Mouse (Mus musculus) forebrain, embryonic 11.5 days (tissue): ENCODE results near the gene Zxdc. TPM values are rescaled to one million over a fixed set of nuclear protein-coding genes. Genes with fewer than 3 reads are reported as not detected.

Experiments
- ATAC-seq: fragments of 200-750 bp; cut with Nextera tagmentation; replicated peaks from 2 replicates; pipeline ENCODE4 v1.8.0; 2017; ENCODE audit warnings: moderate TSS enrichment; ENCODE audit not compliant: low FRiP score
- DNase-seq: peaks from one replicate; pipeline ENCODE4 v3.0.0-alpha.2; 2017; ENCODE audit warnings: low spot score
- H3K27ac ChIP-seq: fragments of 300-500 bp; sonication (generic); 2 replicates; pipeline ENCODE4 v1.5.1; 2014; ENCODE audit warnings: low read depth, low read length
- H3K27me3 ChIP-seq: fragments of 300-500 bp; sonication (generic); 2 replicates; pipeline ENCODE4 v1.6.1; 2014; ENCODE audit warnings: mild to moderate bottlenecking, low read length, mixed read lengths; ENCODE audit not compliant: control insufficient read depth, insufficient read depth
- H3K36me3 ChIP-seq: fragments of 300-500 bp; sonication (generic); 2 replicates; pipeline ENCODE4 v1.6.1; 2014; ENCODE audit warnings: mild to moderate bottlenecking, low read length, moderate library complexity, mixed read lengths; ENCODE audit not compliant: control insufficient read depth, insufficient read depth
- H3K4me1 ChIP-seq: fragments of 300-500 bp; sonication (generic); replicated peaks from 2 replicates; pipeline ENCODE4 v1.6.1; 2014; ENCODE audit warnings: low read length, mixed read lengths; ENCODE audit not compliant: control insufficient read depth, insufficient read depth
- H3K4me2 ChIP-seq: fragments of 300-500 bp; sonication (generic); 2 replicates; pipeline ENCODE4 v1.6.1; 2014; ENCODE audit warnings: low read depth, mild to moderate bottlenecking, low read length, moderate library complexity, mixed read lengths; ENCODE audit not compliant: severe bottlenecking
- H3K4me3 ChIP-seq: fragments of 300-500 bp; sonication (generic); 2 replicates; pipeline ENCODE4 v1.5.1; 2014; ENCODE audit warnings: low read depth, low read length
- H3K9ac ChIP-seq: fragments of 300-500 bp; sonication (generic); 2 replicates; pipeline ENCODE4 v1.6.1; 2014; ENCODE audit warnings: low read length
- H3K9me3 ChIP-seq: fragments of 300-500 bp; sonication (generic); 2 replicates; pipeline ENCODE4 v1.6.1; 2016; ENCODE audit warnings: low read length, mixed read lengths; ENCODE audit not compliant: control insufficient read depth
- WGBS: fragments of 180-500 bp; shearing (Covaris S2); extraction: QIAGEN DNeasy Blood & Tissue Kit; methylation state at CpG from one replicate; pipeline ENCODE4 v1.1.7; 2014; 5-methylcytosine and 5-hydroxymethylcytosine counted together
- polyA plus RNA-seq: library from polyadenylated mRNA; unstranded; fragments of >200 nt; fragmentation: Nextera tagmentation; extraction: Ambion mirVana; gene quantifications from 2 replicates; pipeline ENCODE4 v1.2.1, GENCODE M21; 2014

Zxdc gene
- polyA plus RNA-seq, 1 experiment from 2014 or later, result 10.0 TPM

DNA sequence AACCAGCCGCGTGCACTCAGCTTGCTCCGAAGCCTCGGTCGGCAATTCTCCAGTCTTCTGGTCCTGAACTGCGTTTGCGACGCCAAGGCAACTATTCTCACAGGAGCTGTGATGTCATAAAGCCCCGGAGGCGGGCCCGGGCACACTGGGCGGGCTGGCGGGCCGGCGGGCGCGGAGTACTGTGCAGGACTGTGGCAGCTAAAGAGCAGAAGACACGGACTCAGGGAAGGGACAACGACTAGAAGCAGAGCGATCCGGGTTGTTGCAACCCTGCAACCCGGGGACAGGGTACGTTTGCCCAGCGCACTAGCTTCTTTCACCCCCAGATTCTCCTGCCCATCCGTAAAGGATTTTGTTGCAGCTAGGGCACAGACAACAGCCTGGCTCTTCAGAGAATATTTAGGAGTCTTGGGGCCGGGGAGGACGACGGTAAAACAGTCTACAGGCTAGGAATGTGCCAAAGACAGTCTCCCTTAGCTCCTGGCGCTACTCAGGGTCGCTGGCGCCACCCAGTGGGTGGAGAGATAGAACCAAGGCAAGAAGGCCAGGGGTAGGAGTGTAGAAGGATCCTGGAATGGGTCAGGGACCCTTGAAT, 59.2 kb downstream of the Zxdc start, which contains the start of gene Cfap100:
Gene Cfap100 (minus strand): TSS at position 418 of the 595 bp plus-strand sequence.
- Histone ChIP-seq H3K4me3 (peak within 1 kb of the TSS; percentile 33), H3K27me3 (peaks cover 4% of the 10 kb centered on the region; the same call in 1 of the 2 replicates), H3K36me3 (no peaks in the 10 kb centered on the region), H3K27ac (no peak within 1 kb of the TSS), H3K9me3 (no peaks in the 10 kb centered on the region), H3K4me2 (peak within 1 kb of the TSS; percentile 71), H3K9ac (peak within 1 kb of the TSS; percentile 59), H3K4me1 (peaks cover 3% of the 10 kb centered on the region; the same call in 1 of the 2 replicates)
- peak; percentile 90 for DNase-seq
- peak; percentile 91 for ATAC-seq
- WGBS, result 0% methylated on average over 31 of the region's 31 CpGs

GRCm38 (mm10) chr6:90429911-90430310, 60.6 kb downstream of the Zxdc start:
- Histone ChIP-seq H3K4me3 (no peak overlapping the region), H3K27ac (no peak overlapping the region), H3K4me1 (peaks cover 3% of the 10 kb centered on the region; the same call in 1 of the 2 replicates), H3K9ac (no peak overlapping the region), H3K27me3 (peaks cover 4% of the 10 kb centered on the region; the same call in 1 of the 2 replicates), H3K36me3 (no peaks in the 10 kb centered on the region), H3K9me3 (no peaks in the 10 kb centered on the region), H3K4me2 (no peak overlapping the region)
- DNase-seq (no peak), ATAC-seq (no peak)
- 90% methylated on average over 14 of the region's 14 CpGs for WGBS

DNA sequence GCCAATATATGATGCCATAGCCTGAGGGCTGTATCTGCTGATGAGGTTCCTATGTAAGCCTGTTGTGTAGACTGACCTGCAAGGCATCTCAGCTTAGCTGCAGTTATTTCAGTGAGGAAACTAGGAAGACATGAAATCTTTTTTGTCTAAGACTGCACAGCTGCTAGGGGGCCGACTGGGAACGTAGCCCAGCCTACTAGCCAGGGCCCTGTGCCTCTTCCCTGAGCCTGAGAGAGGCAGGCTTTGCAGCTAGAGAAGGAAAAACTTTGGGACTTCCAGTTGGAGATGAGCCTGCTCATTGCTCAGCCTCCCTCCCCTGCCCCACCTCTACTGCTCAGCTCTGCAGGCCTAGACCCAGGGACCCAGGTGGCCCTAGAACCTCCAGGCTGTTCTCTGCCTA, 62.2 kb downstream of the Zxdc start:
- WGBS, result 64% methylated on average over 2 of the region's 2 CpGs
- Histone ChIP-seq H3K4me2 (no peak overlapping the region), H3K36me3 (no peaks in the 10 kb centered on the region), H3K4me3 (no peak overlapping the region), H3K9ac (no peak overlapping the region), H3K27me3 (peaks cover 4% of the 10 kb centered on the region; the same call in 1 of the 2 replicates), H3K4me1 (peaks cover 5% of the 10 kb centered on the region; the same call in 1 of the 2 replicates), H3K27ac (no peak overlapping the region), H3K9me3 (no peaks in the 10 kb centered on the region)
- no peak for DNase-seq
- no peak for ATAC-seq

GRCm38 (mm10) chr6:90434687-90435086, 65.4 kb downstream of the Zxdc start:
- H3K4me2 ChIP-seq, result no peak overlapping the region
- H3K4me1 ChIP-seq, result 0 out of 2 replicates have a peak, but pooled peaks cover 2% of the 10 kb centered on the region
- DNase-seq (no peak), ATAC-seq (peak; percentile 53)
- 60% methylated on average over 3 of the region's 3 CpGs for WGBS
- H3K27ac ChIP-seq, result no peak overlapping the region
- no peaks in the 10 kb centered on the region for H3K9me3 ChIP-seq
- no peak overlapping the region for H3K4me3 ChIP-seq
- H3K9ac ChIP-seq, result no peak overlapping the region
- H3K36me3 ChIP-seq, result no peaks in the 10 kb centered on the region
- H3K27me3 ChIP-seq, result no peaks in the 10 kb centered on the region

GRCm38 (mm10) chr6:90435195-90435618, 65.9 kb downstream of the Zxdc start:
- H3K27ac ChIP-seq, result no peak overlapping the region
- no peaks in the 10 kb centered on the region for H3K36me3 ChIP-seq
- ATAC-seq (peak; percentile 75), DNase-seq (peak; percentile 89)
- no peak overlapping the region for H3K4me3 ChIP-seq
- WGBS, result 12% methylated on average over 11 of the region's 11 CpGs
- H3K27me3 ChIP-seq, result no peaks in the 10 kb centered on the region
- 0 out of 2 replicates have a peak, but pooled peaks cover 2% of the 10 kb centered on the region for H3K4me1 ChIP-seq
- no peaks in the 10 kb centered on the region for H3K9me3 ChIP-seq
- no peak overlapping the region for H3K9ac ChIP-seq
- H3K4me2 ChIP-seq, result no peak overlapping the region

GRCm38 (mm10) chr6:90436192-90436907, 67.1 kb downstream of the Zxdc start:
- ATAC-seq (no peak), DNase-seq (no peak)
- no peaks in the 10 kb centered on the region for H3K9me3 ChIP-seq
- 0 out of 2 replicates have a peak, but pooled peaks cover 2% of the 10 kb centered on the region for H3K4me1 ChIP-seq
- H3K4me3 ChIP-seq, result no peak overlapping the region
- no peaks in the 10 kb centered on the region for H3K36me3 ChIP-seq
- no peak overlapping the region for H3K27ac ChIP-seq
- 88% methylated on average over 10 of the region's 10 CpGs for WGBS
- no peak overlapping the region for H3K9ac ChIP-seq
- H3K27me3 ChIP-seq, result no peaks in the 10 kb centered on the region
- no peak overlapping the region for H3K4me2 ChIP-seq

- Histone ChIP-seq H3K4me1 (0 out of 2 replicates have a peak, but pooled peaks cover 2% of the 10 kb centered on the region), H3K9ac (no peak overlapping the region), H3K27me3 (no peaks in the 10 kb centered on the region), H3K27ac (no peak overlapping the region), H3K9me3 (no peaks in the 10 kb centered on the region), H3K36me3 (no peaks in the 10 kb centered on the region), H3K4me2 (no peak overlapping the region), H3K4me3 (no peak overlapping the region)
- 94% methylated on average over 3 of the region's 3 CpGs for WGBS
- no peak for ATAC-seq
- DNase-seq, result no peak
Observed at GRCm38 (mm10) chr6:90437041-90437440, 67.7 kb downstream of the Zxdc start.

- Histone ChIP-seq H3K27ac (no peak overlapping the region), H3K4me2 (no peak overlapping the region), H3K4me3 (no peak overlapping the region), H3K4me1 (0 out of 2 replicates have a peak, but pooled peaks cover 2% of the 10 kb centered on the region), H3K36me3 (no peaks in the 10 kb centered on the region), H3K27me3 (no peaks in the 10 kb centered on the region), H3K9ac (no peak overlapping the region), H3K9me3 (no peaks in the 10 kb centered on the region)
- ATAC-seq, result peak; percentile 51
- 26% methylated on average over 4 of the region's 4 CpGs for WGBS
- no peak for DNase-seq
Observed at GRCm38 (mm10) chr6:90446883-90447282, 77.6 kb downstream of the Zxdc start.
